Mouse (Mus musculus) testis, adult 2 months (tissue): ENCODE results near the gene Cln6. TPM values are rescaled to one million over a fixed set of nuclear protein-coding genes. Genes with fewer than 3 reads are reported as not detected.
A peak's percentile ranks its signal among the peaks of the same experiment; 100 is the strongest.
"Not testable (repeated sequence)": the region's sequence is repeated elsewhere in the genome, so short reads cannot be mapped to it uniquely, and the experiment has no call there.

ENCODE experiments used
- H3K27ac ChIP-seq: fragments of 200-500 bp; 2 replicates; pipeline ENCODE4 v1.5.1; 2012; ENCODE audit warnings: low read depth, low read length; ENCODE audit not compliant: control insufficient read depth, insufficient read depth
- H3K27me3 ChIP-seq: fragments of 200-500 bp; 2 replicates; pipeline ENCODE4 v1.6.1; 2012; ENCODE audit warnings: mild to moderate bottlenecking, low read length, moderate library complexity; ENCODE audit not compliant: control insufficient read depth, insufficient read depth
- H3K36me3 ChIP-seq: fragments of 200-500 bp; 2 replicates; pipeline ENCODE4 v1.6.1; 2012; ENCODE audit warnings: mild to moderate bottlenecking, low read length; ENCODE audit not compliant: control insufficient read depth, insufficient read depth
- H3K4me1 ChIP-seq: fragments of 200-500 bp; 2 replicates; pipeline ENCODE4 v1.6.1; 2012; ENCODE audit warnings: low read length; ENCODE audit not compliant: control insufficient read depth, insufficient read depth
- H3K4me3 ChIP-seq: fragments of 200-500 bp; 2 replicates; pipeline ENCODE4 v1.5.1; 2012; ENCODE audit warnings: low read depth, mild to moderate bottlenecking, low read length, moderate library complexity, mixed read lengths; ENCODE audit not compliant: control insufficient read depth
- CTCF ChIP-seq: fragments of 200-500 bp; IDR thresholded peaks from 2 replicates; pipeline ENCODE4 v1.5.1; 2012; ENCODE audit warnings: low read depth, mild to moderate bottlenecking, inconsistent platforms, low read length, moderate library complexity; ENCODE audit not compliant: control insufficient read depth, insufficient read depth, insufficient replicate concordance
- POLR2A ChIP-seq: fragments of 200-500 bp; IDR thresholded peaks from 2 replicates; pipeline ENCODE4 v1.6.1; 2012; ENCODE audit warnings: low read depth, mild to moderate bottlenecking, inconsistent platforms, low read length, moderate library complexity; ENCODE audit not compliant: control insufficient read depth
- polyA plus RNA-seq: library from polyadenylated mRNA; depleted of rRNA; stranded (reverse); fragments of >200 nt; gene quantifications from 2 replicates; pipeline ENCODE4 v1.2.3, GENCODE M21; 2012; rRNA removed

The Cln6 gene
- polyA plus RNA-seq, 1 experiment: 109 TPM

DNA sequence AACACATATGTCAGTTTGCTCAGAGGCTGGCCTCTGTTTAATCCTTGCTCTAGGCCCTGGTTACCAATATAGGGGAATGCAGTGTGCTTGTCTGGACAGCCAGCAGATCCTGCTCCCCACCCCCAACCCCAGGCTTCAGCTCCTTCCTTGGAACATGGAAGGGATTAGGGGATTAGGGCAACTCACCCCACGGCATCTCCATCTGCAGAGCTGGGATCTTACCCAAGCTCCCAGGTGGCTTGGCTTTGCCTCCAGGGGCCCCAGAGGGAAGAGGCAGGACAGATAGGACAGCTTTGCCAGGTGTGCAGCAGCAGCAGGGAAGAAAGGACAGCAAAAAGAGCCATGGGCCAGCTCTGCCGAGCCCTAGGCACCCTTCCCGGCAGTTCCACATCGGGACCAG lies 22.3 kb downstream of the Cln6 start:
- no peak overlapping the region for H3K4me3 ChIP-seq
- H3K36me3 ChIP-seq: no peaks in the 10 kb centered on the region
- H3K27me3 ChIP-seq: no peaks in the 10 kb centered on the region
- TF ChIP-seq POLR2A (no peak), CTCF (no peak)
- peaks cover 10% of the 10 kb centered on the region for H3K4me1 ChIP-seq
- H3K27ac ChIP-seq: no peak overlapping the region

DNA sequence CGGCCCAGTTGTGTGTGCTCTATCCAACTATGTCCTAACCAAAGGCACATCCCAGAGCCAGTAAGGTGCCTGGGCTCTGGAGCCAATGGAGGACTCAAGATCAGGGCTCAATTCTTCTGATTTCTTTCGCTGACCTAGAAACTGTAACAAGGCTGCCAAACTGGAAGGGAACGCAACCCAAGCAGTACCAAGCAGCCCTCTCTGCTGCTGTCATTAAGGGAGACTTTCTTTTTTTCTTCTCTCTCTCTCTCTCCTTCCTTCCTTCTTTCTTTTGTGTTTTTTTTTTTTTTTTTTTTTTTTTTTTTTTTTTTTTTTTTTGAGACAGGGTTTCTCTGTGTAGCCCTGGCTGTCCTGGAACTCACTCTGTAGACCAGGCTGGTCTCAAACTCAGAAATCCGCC lies 30.7 kb downstream of the Cln6 start:
- not testable (repeated sequence) for H3K27me3 ChIP-seq, H3K4me3 ChIP-seq, H3K36me3 ChIP-seq, H3K4me1 ChIP-seq, H3K27ac ChIP-seq

DNA sequence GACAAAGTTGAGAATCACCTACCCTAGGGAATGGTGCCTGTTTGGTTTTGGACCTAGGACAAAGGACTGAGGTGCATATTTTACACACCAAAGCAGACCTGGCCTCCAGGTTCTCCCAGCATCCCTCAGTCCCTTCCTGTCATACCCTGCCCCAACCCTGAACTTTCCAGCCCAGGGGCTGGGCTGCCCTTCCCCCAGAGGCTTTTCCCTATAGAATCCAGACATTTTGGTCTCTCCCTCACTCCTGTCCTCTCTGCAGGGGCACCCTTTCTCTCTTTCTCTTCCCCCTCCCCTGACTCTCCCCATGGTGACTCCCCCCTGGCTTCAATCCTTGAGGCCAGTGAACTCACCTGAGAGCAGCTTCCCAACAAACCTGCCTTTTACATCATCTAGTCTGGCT lies 32.1 kb downstream of the Cln6 start:
- Histone ChIP-seq H3K4me1 (no peaks in the 10 kb centered on the region; the same call in 1 of the 2 replicates), H3K4me3 (no peak overlapping the region), H3K36me3 (no peaks in the 10 kb centered on the region), H3K27ac (no peak overlapping the region), H3K27me3 (no peaks in the 10 kb centered on the region)
- no peak for TF ChIP-seq CTCF
- no peak for TF ChIP-seq POLR2A

DNA sequence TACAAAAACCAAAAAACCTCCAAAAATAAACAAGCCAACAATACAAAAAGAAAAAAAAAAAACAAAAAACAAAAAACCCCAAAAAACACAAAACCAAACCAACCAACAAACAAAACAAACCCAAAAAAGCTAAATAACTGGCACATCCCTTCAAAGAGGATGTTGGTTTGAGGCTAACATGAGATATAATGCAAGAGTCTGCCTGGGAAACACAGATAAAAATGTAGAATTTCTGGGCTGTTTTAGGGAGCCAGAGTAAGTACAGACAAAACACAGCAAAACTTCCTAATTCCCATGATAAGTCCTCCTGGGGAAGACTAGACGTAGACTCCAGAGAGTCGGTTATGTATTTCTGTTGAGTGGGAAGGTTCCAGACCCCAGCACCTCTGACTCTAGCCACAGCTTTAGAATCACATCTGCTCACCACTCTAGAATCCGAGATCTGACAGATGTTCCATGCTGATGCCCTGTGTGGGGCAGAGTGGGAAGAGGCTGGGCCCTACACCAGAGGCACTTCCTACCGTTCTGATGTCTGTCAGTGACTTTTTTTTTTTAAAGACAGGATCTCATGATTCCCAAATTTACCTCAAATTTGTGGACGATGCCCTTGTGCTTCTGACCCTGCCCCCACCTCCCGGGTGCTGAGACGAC lies 38.5 kb downstream of the Cln6 start:
- TF ChIP-seq POLR2A (no peak), CTCF (no peak)

DNA sequence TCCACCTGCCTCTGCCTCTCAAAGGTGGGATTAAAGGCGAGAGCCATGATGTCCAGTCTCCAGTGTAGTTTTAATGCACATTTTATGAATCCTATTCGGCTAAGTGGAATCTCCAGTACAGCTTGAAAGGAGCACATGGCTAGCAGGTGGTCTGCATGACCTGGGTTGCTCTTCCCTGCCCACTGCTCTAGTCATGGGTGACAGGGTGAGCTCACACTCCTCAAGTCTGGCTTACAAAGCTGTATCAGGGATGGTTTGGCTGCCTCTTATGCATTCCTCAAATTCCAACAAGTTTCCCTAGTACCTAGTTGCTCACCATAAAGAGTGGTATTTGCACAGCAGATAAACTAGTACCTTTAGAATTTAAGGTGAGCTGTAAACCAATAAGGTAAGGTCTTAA lies 39.2 kb downstream of the Cln6 start:
- no peaks in the 10 kb centered on the region for H3K36me3 ChIP-seq
- H3K27ac ChIP-seq: no peak overlapping the region
- no peak for TF ChIP-seq CTCF
- no peak for TF ChIP-seq POLR2A
- H3K4me3 ChIP-seq: no peak overlapping the region
- H3K4me1 ChIP-seq: no peaks in the 10 kb centered on the region; the same call in none of the 2 replicates
- no peaks in the 10 kb centered on the region for H3K27me3 ChIP-seq

More for the DNA sequence above, 38.5 kb downstream of the Cln6 start:
- no peaks in the 10 kb centered on the region for H3K36me3 ChIP-seq
- no peak overlapping the region for H3K27ac ChIP-seq
- no peaks in the 10 kb centered on the region for H3K27me3 ChIP-seq
- no peak overlapping the region for H3K4me3 ChIP-seq
- no peaks in the 10 kb centered on the region; the same call in none of the 2 replicates for H3K4me1 ChIP-seq

DNA sequence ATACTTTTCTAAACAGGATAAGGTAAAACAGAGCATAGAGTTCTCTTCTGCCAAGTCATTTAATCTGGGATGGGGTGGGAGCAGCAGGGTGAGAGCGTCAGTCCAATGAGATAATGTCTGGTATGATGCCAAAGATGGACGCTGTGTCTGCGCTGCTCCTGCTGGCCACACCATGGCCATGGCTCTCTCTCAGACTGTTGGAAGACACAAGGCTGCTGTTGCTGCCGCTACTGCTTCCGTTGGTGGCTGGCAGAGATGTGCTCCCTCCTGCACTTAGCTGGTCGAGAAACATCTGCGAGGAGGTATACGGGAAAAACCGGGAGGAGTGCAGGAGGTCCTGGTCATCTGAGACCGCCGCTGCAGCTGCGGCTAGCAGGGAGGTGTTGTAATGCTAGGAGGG lies 43.3 kb downstream of the Cln6 start:
- H3K4me3 ChIP-seq: no peak overlapping the region
- no peak overlapping the region for H3K27ac ChIP-seq
- H3K27me3 ChIP-seq: no peaks in the 10 kb centered on the region
- no peaks in the 10 kb centered on the region; the same call in 1 of the 2 replicates for H3K4me1 ChIP-seq
- H3K36me3 ChIP-seq: peaks cover 1% of the 10 kb centered on the region; the same call in 1 of the 2 replicates
- no peak for TF ChIP-seq POLR2A
- TF ChIP-seq CTCF: 0 out of 2 replicates have a peak, but pooled peaks have one; percentile 25

DNA sequence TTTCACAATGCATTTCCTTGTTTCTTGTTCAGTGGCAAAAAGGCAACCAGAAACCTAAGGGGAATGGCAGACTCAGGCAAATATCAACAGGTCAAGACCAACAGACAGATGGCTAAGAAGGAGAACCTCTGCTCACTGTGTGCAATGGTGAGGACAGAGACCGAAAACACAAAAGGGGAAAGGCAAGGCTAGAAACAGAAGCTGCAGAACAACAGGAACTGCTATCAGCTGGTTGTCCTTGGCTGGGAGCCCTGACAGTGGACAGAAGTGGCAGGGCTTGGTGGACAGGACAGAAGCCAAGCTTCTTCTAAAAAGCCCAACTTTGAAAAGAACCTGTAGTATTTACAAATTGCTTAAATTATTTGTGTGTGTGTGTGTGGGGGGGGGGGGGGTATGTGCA lies 55.9 kb downstream of the Cln6 start:
- H3K4me3 ChIP-seq: no peak overlapping the region
- no peak for TF ChIP-seq POLR2A
- TF ChIP-seq CTCF: no peak
- H3K4me1 ChIP-seq: no peaks in the 10 kb centered on the region
- H3K27ac ChIP-seq: no peak overlapping the region
- no peaks in the 10 kb centered on the region for H3K36me3 ChIP-seq
- no peaks in the 10 kb centered on the region for H3K27me3 ChIP-seq

Other genes with a start within 250 kb of the Cln6 start
- 3.8 and 4.5 TPM in 2 replicates for gene Itga11, start 161.0 kb upstream of the Cln6 start, polyA plus RNA-seq
- 74.0 and 75.6 TPM in 2 replicates for gene Fem1b, start 26.9 kb upstream of the Cln6 start, polyA plus RNA-seq
- 5.2 and 5.6 TPM in 2 replicates for gene Calml4, start 19.3 kb downstream of the Cln6 start, polyA plus RNA-seq
- gene Pias1, start 149.1 kb downstream of the Cln6 start, polyA plus RNA-seq: 215 and 280 TPM in 2 replicates